In the genomic region with DNA sequence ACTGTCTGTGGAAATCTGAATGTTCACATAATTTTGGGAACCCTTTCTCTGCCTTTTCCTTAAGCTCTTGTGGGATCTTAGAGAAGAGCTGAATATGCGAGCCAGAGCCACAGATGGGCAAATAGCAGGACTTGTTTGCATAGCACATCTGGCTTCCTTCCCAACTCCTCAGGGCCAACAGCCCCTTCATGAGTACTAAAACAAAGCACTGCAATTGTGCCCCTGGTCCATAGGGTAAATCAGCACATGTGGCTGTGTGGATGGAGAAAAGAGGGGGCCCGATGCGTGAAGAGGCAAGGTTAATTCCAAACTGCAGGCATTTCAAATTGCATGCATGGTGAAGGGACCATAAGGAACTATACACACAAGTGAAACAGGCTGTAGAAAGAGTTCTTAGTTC, we compare ENCODE assay signal across 23 mouse cellular contexts.
DNase-seq lines count a peak whose midpoint lies in the region; ATAC-seq and TF ChIP-seq lines count a peak whose summit lies in the region.
"Had no signal": no experiment of that assay in that cellular context is flagged by ENCODE, and none has a peak within 500 bp of the region (broad histone marks: within the 10 kb centered on the region; RNA-seq: fewer than 3 reads in every experiment).

No protein-coding gene starts in this region.

- no peaks in the 10 kb centered on the region for H3K36me3 ChIP-seq in heart, embryonic 10.5 days
- H3K36me3 ChIP-seq in liver, adult 2 months (ENCODE audit: control insufficient read depth, insufficient read depth, low read length) = no peaks in the 10 kb centered on the region
- no peaks in the 10 kb centered on the region for H3K36me3 ChIP-seq in liver, postnatal 0 days (replicated peaks; ENCODE audit: insufficient read depth, low read length)
- H3K36me3 ChIP-seq in intestine, embryonic 16.5 days (ENCODE audit: control insufficient read depth, insufficient read depth, low read length) = no peaks in the 10 kb centered on the region
- H3K36me3 ChIP-seq: G1E; limb, embryonic 13.5 days; midbrain, embryonic 12.5 days; neural tube, embryonic 13.5 days had no signal

- ATAC-seq in liver, postnatal 0 days = no peak
- peak; percentile 53 for ATAC-seq in intestine, embryonic 16.5 days
- ATAC-seq: forebrain, embryonic 14.5 days had no signal

- H3K4me2 ChIP-seq in liver, postnatal 0 days (ENCODE audit: low read depth, low read length) = no peak overlapping the region
- no peak overlapping the region for H3K4me2 ChIP-seq in intestine, embryonic 16.5 days (ENCODE audit: low read depth, low read length)
- H3K4me2 ChIP-seq: hindbrain, embryonic 14.5 days; limb, embryonic 13.5 days; midbrain, embryonic 12.5 days; neural tube, embryonic 13.5 days had no signal

- no peak for TF ChIP-seq EP300 in liver, postnatal 0 days (IDR thresholded peaks at IDR 0.05; ENCODE audit: low read depth)

- H3K9me3 ChIP-seq in heart, embryonic 10.5 days = no peaks in the 10 kb centered on the region
- no peaks in the 10 kb centered on the region for H3K9me3 ChIP-seq in liver, postnatal 0 days (ENCODE audit: low read length)
- no peaks in the 10 kb centered on the region for H3K9me3 ChIP-seq in intestine, embryonic 16.5 days (ENCODE audit: control insufficient read depth, low read length)
- H3K9me3 ChIP-seq: G1E; limb, embryonic 13.5 days; midbrain, embryonic 12.5 days; neural tube, embryonic 13.5 days had no signal

- TF ChIP-seq POLR2A in liver, adult 2 months (IDR thresholded peaks at IDR 0.05; ENCODE audit: extremely low read depth, insufficient read depth, low read length) = no peak
- no peak for TF ChIP-seq POLR2A in brain, embryonic 14.5 days (IDR thresholded peaks at IDR 0.05; ENCODE audit: borderline replicate concordance, extremely low read depth, insufficient read depth, insufficient read length, poor library complexity, severe bottlenecking)

- TF ChIP-seq CTCF in liver, adult 2 months (IDR thresholded peaks at IDR 0.05; ENCODE audit: low read depth, low read length) = no peak
- TF ChIP-seq CTCF in liver, postnatal 0 days (IDR thresholded peaks at IDR 0.05; ENCODE audit: low read depth) = no peak
- TF ChIP-seq CTCF in brain, embryonic 14.5 days (IDR thresholded peaks at IDR 0.05; ENCODE audit: borderline replicate concordance, extremely low read depth, insufficient read depth, insufficient read length) = no peak

- H3K9ac ChIP-seq in liver, adult 2 months (ENCODE audit: low read depth, low read length) = no peak overlapping the region
- H3K9ac ChIP-seq in liver, postnatal 0 days (replicated peaks) = no peak overlapping the region
- H3K9ac ChIP-seq in intestine, embryonic 16.5 days (ENCODE audit: low read depth, low read length) = no peak overlapping the region
- H3K9ac ChIP-seq: hindbrain, embryonic 14.5 days; limb, embryonic 13.5 days; liver, embryonic 14.5 days; midbrain, embryonic 12.5 days; neural tube, embryonic 13.5 days had no signal

- H3K79me2 ChIP-seq in liver, adult 2 months (ENCODE audit: control insufficient read depth, insufficient read depth, low read length) = peaks cover 30% of the 10 kb centered on the region

- H3K27me3 ChIP-seq in heart, embryonic 10.5 days (ENCODE audit: insufficient read depth, poor library complexity, severe bottlenecking) = no peaks in the 10 kb centered on the region
- no peaks in the 10 kb centered on the region for H3K27me3 ChIP-seq in liver, adult 2 months (ENCODE audit: control insufficient read depth, insufficient read depth, low read length)
- no peaks in the 10 kb centered on the region for H3K27me3 ChIP-seq in liver, postnatal 0 days (ENCODE audit: insufficient read depth, low read length)
- no peaks in the 10 kb centered on the region for H3K27me3 ChIP-seq in intestine, embryonic 16.5 days (replicated peaks; ENCODE audit: control insufficient read depth, insufficient read depth, low read length)
- H3K27me3 ChIP-seq: limb, embryonic 13.5 days; midbrain, embryonic 12.5 days; neural tube, embryonic 13.5 days had no signal

- no peak for DNase-seq in heart, embryonic 10.5 days (ENCODE audit: low spot score)
- DNase-seq in heart, postnatal 25 days (ENCODE audit: low spot score) = no peak
- peak; percentile 55 for DNase-seq in liver, adult 2 months (ENCODE audit: extremely low read depth, low read depth, low spot score)
- DNase-seq in liver, postnatal 0 days = no peak
- peak; percentile 42 for DNase-seq in brain, embryonic 14.5 days (ENCODE audit: low read depth)
- DNase-seq in right cerebral cortex, postnatal 14 days = no peak
- DNase-seq in spleen, adult 12 weeks (ENCODE audit: low spot score) = no peak
- DNase-seq: adrenal gland, postnatal 25 days; cerebellum, adult 11-12 months; cerebellum, postnatal 14 days; gastrocnemius, postnatal 14 days; kidney, adult 11 months; right cerebral cortex, adult 18-20 months; thymus, adult 2 months had no signal

- 73% methylated on average over 3 of the region's 3 CpGs for WGBS in heart, embryonic 10.5 days
- WGBS in liver, adult 2 months = 27% methylated on average over 3 of the region's 3 CpGs
- WGBS in liver, postnatal 0 days (ENCODE audit: insufficient replicate concordance) = 59% methylated on average over 3 of the region's 3 CpGs
- WGBS in intestine, embryonic 16.5 days = 46% methylated on average over 3 of the region's 3 CpGs

- 0 out of 2 replicates have a peak overlapping the region, but pooled peaks have one; percentile 47 for H3K27ac ChIP-seq in heart, embryonic 10.5 days
- H3K27ac ChIP-seq in liver, adult 2 months (replicated peaks; ENCODE audit: insufficient read depth, low read depth, low read length) = no peak overlapping the region
- no peak overlapping the region for H3K27ac ChIP-seq in liver, postnatal 0 days (ENCODE audit: low read depth)
- peak overlapping the region; percentile 35 for H3K27ac ChIP-seq in intestine, embryonic 16.5 days (ENCODE audit: low read length)
- H3K27ac ChIP-seq: hindbrain, embryonic 14.5 days; kidney, postnatal 0 days; limb, embryonic 13.5 days; liver, embryonic 14.5 days; neural tube, embryonic 13.5 days had no signal

- intact Hi-C loops in heart, postnatal 25 days (cut with DNase I) = no loop called here

- no peak overlapping the region for H3K4me3 ChIP-seq in heart, embryonic 10.5 days
- no peak overlapping the region for H3K4me3 ChIP-seq in liver, adult 2 months (ENCODE audit: insufficient read depth, low read depth, low read length)
- no peak overlapping the region for H3K4me3 ChIP-seq in liver, postnatal 0 days (ENCODE audit: low read depth, low read length)
- H3K4me3 ChIP-seq in intestine, embryonic 16.5 days (ENCODE audit: low read length) = no peak overlapping the region
- H3K4me3 ChIP-seq: limb, embryonic 13.5 days; midbrain, embryonic 12.5 days; neural tube, embryonic 13.5 days had no signal

- peaks cover 40% of the 10 kb centered on the region for H3K4me1 ChIP-seq in heart, embryonic 10.5 days
- H3K4me1 ChIP-seq in liver, adult 2 months (ENCODE audit: control insufficient read depth, insufficient read depth, low read length) = peaks cover 6% of the 10 kb centered on the region
- peaks cover 6% of the 10 kb centered on the region for H3K4me1 ChIP-seq in liver, postnatal 0 days (ENCODE audit: insufficient read depth)
- H3K4me1 ChIP-seq in intestine, embryonic 16.5 days (ENCODE audit: control insufficient read depth, insufficient read depth, low read length) = peaks cover 30% of the 10 kb centered on the region

Comparison
In these comparisons a context has a peak if more than half of its experiments do, and no peak if none do; other contexts are left out.
1. DNase-seq: peak in liver, adult 2 months (single experiment) and brain, embryonic 14.5 days (single experiment); none in heart, embryonic 10.5 days (single experiment), heart, postnatal 25 days (single experiment), liver, postnatal 0 days (single experiment), right cerebral cortex, postnatal 14 days (single experiment) and spleen, adult 12 weeks (single experiment).
2. H3K27ac ChIP-seq: peak in heart, embryonic 10.5 days (single experiment) and intestine, embryonic 16.5 days (single experiment); none in liver, adult 2 months (single experiment) and liver, postnatal 0 days (single experiment).